Mouse (Mus musculus) pancreas, adult 10 weeks (tissue): ENCODE results near the gene Prkar2a. TPM values are rescaled to one million over a fixed set of nuclear protein-coding genes. Genes with fewer than 3 reads are reported as not detected.

ENCODE experiments used
- polyA plus RNA-seq: library from polyadenylated mRNA; stranded (reverse); fragments of 350-450 nt; fragmentation: Illumina TruSeq; extraction: RNeasy Lipid Tissue Mini Kit (QIAGEN cat#74804); gene quantifications from one replicate; pipeline ENCODE4 v1.2.3, GENCODE M21; 2015; ENCODE audit warnings: low read depth, low replicate concordance; ENCODE audit not compliant: insufficient read depth

Gene Prkar2a
- polyA plus RNA-seq, result 5.3 TPM

DNA sequence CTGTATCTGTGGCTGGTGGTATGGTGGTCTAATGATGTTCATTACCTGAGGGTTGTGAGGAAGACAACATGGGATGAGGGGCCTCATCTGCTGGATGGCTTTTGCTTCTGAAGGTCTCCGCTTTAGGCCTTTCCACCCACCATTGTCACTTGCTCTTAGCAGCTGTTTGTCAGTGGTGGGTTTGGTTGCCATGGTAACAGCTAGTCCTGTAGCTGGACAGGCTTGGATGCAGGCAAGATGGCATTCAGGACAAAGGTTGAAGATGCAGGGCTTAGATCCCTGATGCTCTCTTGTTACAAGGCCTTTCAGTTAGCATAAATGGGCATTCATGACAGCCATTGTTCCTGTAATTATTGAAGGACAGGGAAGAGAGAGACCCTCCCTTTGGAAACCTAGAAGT lies at the start of gene Prkar2a:
Prkar2a (plus strand) TSS at position 209 of the 400 bp plus-strand sequence.

DNA sequence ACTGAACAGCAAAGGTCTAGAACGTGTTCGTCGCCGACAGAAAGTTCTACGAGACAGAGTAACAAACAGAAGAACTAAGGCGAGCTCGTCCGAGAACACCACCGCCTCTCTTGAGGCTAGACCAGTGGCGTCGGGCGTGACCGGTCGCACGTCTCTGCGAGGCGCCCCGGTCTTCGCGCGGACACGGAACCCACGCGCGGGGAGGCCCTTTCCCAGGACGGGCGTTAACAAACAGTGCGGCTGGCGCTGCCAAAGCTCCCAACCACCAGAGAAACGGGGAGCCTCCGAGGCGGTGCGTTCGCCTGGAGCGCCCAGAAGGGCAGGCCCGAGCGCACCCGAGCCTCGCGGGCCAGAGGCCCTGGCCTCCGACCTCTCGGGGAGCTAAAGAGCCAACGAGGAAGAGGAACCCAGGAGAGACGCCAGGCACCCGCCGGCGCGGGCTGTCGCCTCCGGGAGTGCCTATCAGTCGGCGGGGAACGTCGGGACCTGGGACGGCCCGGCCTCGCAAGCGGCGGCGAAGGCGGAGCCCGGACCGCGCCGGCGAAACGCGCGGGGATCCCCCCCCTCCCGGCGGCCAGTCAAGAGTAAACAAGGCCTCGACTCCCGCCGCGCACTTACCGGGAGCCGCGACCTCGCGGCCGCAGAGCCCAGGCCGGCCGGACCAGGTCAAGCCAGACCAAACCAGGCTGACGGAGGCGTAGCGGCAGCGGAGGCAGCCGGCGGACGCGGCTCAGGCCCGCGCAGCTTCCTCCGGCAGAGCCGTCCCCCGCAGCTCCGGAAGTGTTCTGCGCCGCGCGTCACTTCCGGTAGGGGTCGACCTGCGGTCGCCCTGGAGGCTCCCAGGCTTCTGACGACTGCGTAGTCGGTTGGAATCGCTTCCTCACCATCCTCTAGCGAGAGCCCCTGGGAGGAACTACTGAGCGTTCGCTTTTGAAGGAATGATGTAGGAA lies 40.2 kb upstream of the Prkar2a start, which contains the start of gene Arih2:
Arih2 (minus strand) TSS at position 776 of the 950 bp plus-strand sequence.

DNA sequence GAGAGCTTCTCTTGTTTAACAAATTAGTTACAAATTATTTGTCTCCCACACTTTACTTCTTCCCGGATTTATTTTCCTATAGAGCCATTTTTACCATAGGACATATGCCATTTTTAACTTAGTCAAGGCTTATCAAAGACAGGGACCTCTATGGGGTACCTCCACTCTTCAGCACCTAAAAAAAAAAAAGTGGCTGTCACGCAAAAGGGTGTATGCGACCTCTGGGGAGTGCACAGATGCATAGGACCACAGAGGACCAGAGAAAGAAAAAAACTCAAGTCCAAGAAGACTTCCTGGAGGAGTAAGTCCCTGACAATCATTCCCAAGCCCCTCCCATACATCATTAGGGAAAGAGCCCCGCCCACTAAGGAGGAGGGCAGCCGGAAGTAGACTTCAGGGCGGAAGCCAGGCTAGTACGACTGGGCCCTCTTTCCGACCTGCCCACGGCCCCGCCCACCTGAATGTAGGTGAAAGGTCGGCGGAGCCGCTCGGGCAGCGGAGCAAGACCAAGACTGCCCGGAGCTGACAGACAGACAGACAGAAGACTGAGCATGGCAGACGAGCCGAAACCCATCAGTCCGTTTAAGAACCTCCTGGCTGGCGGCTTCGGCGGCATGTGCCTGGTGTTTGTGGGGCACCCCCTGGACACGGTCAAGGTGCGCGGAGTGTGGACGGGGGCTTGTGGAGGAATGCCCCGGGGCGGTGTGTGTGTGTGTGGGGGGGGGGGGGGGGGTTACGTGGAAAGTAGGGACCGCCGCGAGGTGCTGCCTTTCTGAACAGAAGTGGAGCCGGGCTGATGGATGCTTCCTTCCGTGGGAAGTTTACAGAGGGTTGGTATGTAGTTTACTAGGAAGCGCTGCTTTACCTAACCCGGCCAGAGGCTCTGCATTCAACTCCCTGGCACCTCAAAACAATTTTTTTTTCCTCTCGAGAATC lies 27.2 kb upstream of the Prkar2a start, which contains the start of gene Slc25a20:
Slc25a20 (plus strand) TSS at position 412 of the 936 bp plus-strand sequence.

DNA sequence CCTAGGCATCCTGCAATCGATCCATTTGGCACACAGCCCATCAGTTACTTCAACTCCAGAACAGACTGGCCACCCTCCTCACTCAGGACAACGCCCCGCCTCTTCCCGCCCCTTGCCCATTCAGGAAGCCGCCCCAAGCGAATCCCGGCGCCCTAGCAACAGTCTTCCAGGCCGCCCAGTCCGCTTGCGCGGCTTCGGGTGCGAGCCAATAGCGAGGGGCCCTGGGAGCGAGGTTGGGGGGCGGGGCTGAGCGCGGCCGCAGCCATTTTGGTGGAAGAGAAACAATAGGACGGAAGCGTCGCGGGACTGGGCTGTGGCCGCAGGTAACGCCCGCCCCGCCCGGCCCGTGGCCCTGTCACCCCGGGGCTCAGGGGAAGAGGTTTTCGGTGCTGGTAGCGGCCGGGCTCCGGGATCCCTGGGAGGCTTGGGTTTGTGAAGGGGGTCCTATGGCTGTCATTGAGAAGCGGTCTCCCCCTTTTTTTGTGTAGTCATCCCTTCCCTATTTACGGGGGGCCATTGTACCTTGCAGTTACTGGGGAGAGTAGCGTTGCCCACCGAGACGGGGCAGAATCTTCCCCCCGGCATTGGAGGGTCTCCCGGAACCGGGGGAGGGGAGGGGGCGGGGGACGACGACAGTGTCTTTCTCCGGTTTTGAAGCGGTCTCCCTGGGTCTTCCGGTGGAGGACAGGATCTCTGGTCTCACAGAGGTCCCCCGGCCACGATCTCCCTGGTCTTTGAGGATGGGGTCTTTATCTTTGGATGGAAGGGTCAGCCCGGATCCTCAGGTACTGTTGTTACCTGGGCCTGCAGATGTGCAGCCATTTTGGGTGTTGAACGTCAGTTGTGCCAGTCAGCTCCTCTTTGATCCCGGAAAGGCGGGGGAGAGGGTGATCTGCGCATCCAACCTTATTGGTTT lies 94.7 kb downstream of the Prkar2a start, which contains the start of gene Ip6k2:
Ip6k2 (plus strand) TSS at position 249 of the 916 bp plus-strand sequence.

Other genes starting within 250 kb of the Prkar2a start
- gene Ccdc71, start 228.8 kb upstream of the Prkar2a start, polyA plus RNA-seq, result 7.4 TPM
- 9.8 TPM for gene Klhdc8b, start 227.7 kb upstream of the Prkar2a start, polyA plus RNA-seq
- 36.8 TPM for gene Lamb2, start 209.6 kb upstream of the Prkar2a start, polyA plus RNA-seq
- 39.8 TPM for gene Usp19, start 198.7 kb upstream of the Prkar2a start, polyA plus RNA-seq
- 48.0 TPM for gene Qars, start 181.6 kb upstream of the Prkar2a start, polyA plus RNA-seq
- 23.8 TPM for gene Qrich1, start 172.5 kb upstream of the Prkar2a start, polyA plus RNA-seq
- gene Impdh2, start 129.0 kb upstream of the Prkar2a start, polyA plus RNA-seq, result 25.0 TPM
- 4.8 TPM for gene Ndufaf3, start 121.9 kb upstream of the Prkar2a start, polyA plus RNA-seq
- gene Dalrd3, start 119.4 kb upstream of the Prkar2a start, polyA plus RNA-seq, result 40.8 TPM
- 9.3 TPM for gene Wdr6, start 110.6 kb upstream of the Prkar2a start, polyA plus RNA-seq
- 2.9 TPM for gene P4htm, start 91.6 kb upstream of the Prkar2a start, polyA plus RNA-seq
- gene Arih2, start 39.9 kb upstream of the Prkar2a start, polyA plus RNA-seq, result 9.1 TPM
- gene Slc25a20, start 27.2 kb upstream of the Prkar2a start, polyA plus RNA-seq, result 4.5 TPM
- gene Ip6k2, start 94.5 kb downstream of the Prkar2a start, polyA plus RNA-seq, result 40.4 TPM
- gene Nckipsd, start 119.1 kb downstream of the Prkar2a start, polyA plus RNA-seq, result 4.9 TPM
- 3.8 TPM for gene Celsr3, start 137.0 kb downstream of the Prkar2a start, polyA plus RNA-seq
- 27.2 TPM for gene Slc26a6, start 164.0 kb downstream of the Prkar2a start, polyA plus RNA-seq
- not detected for gene Tmem89, start 225.3 kb downstream of the Prkar2a start, polyA plus RNA-seq
- gene Uqcrc1, start 247.3 kb downstream of the Prkar2a start, polyA plus RNA-seq, result 35.3 TPM